Mouse (Mus musculus): ENCODE measurements around the gene B3galt5. TPM values are rescaled to one million over a fixed set of nuclear protein-coding genes. Genes with fewer than 3 reads are reported as not detected.

The B3galt5 gene
- polyA plus RNA-seq, 1 experiment from 2014 or later, result 0.45 TPM

DNA sequence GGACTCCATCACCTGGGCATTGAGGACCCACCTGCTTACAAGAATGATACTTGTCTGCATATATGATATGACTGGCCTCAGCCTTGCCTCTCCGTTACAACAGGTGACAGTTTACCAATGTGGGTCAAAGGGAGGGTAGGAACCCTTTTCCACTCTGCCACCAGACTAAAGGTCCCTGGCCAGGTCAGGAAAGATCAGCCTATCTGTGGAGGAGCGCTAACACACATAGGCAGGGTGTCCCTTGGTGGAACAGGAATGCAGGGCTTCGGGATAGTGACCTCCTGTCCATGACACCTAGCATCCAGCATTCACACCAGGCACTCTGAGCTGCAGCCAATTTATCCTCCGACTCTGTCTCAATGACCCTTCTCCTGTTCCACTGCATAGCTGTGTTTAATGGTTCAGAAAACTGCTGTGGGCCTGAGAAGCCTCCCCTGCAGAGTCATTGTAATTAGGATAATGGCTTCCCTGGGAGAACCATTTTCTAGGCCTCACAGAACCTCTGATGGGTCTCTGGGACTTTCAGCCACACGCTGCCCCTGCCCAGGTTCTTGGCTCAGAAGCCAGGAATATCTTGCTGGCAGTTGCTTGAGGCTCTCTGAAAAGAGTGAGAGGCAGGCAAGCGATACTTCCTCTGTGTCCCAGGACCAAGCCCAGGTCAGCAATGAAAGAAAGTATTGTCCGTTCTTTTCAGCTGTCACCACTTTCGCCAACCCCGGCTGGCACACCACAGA, 43.1 kb downstream of the B3galt5 start:
- no peak overlapping the region for H3K4me2 ChIP-seq (ENCODE audit: low read depth, low read length)
- 40% methylated on average over 9 of the region's 9 CpGs for WGBS
- H3K9ac ChIP-seq (ENCODE audit: low read depth, low read length), result no peak overlapping the region
- H3K36me3 ChIP-seq (ENCODE audit: control insufficient read depth, insufficient read depth, low read length), result no peaks in the 10 kb centered on the region
- DNase-seq (ENCODE audit: low spot score) (peak; percentile 7), ATAC-seq (ENCODE audit: low read depth) (no peak)
- H3K4me3 ChIP-seq (ENCODE audit: low read depth, low read length), result no peak overlapping the region
- no peaks in the 10 kb centered on the region for H3K9me3 ChIP-seq (ENCODE audit: control insufficient read depth, low read length)
- H3K4me1 ChIP-seq (ENCODE audit: control insufficient read depth, insufficient read depth, low read length), result no peaks in the 10 kb centered on the region
- H3K27me3 ChIP-seq (replicated peaks; ENCODE audit: control insufficient read depth, insufficient read depth, low read length), result peaks cover 23% of the 10 kb centered on the region
- no peak overlapping the region for H3K27ac ChIP-seq (replicated peaks; ENCODE audit: low read depth, low read length)

DNA sequence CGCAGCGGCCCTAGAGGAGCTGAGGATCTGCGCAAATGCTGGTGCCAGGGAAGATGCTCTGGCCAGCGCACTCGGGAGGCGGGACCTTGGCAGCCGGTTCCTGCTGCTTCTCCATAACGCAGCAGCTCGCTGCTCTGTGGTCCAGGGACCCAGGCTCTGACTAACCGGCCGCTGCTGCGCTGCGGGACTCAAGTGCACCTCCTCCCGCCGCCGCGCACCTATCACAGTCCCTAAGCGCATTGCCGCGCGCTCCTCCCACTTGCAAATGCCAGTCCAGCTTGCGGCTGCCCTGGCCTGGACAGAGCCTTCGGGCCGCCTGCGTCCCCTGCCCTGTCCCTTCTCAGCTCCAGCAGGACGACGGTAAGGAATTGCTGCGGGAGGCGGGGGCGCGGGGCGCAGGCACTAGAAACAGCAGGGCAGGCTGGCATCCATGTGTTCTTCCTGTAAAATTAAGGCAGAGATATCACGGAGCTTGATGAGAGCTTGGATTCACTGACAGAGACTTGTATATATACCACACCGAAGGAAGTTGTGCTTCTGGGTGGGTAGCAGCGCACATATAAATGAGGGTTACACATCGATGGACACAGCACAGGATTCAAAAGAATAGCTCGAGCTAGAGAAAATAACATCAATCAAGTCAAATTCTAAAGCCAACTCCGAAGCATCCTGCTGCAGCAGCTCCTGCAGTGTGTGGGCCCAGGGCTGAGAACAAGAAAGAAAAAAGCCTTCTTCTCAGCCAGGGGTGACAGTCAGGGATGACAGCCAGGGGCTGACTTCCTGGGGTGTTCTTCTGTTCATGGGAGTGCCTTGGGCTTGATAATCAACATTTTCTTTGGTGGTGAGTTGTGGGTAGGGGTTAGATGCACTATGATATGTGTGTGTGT, 45.4 kb downstream of the B3galt5 start:
- Histone ChIP-seq H3K4me2 (ENCODE audit: low read depth, low read length) (peak overlapping the region; percentile 86), H3K4me1 (ENCODE audit: control insufficient read depth, insufficient read depth, low read length) (no peaks in the 10 kb centered on the region), H3K27me3 (replicated peaks; ENCODE audit: control insufficient read depth, insufficient read depth, low read length) (peaks cover 23% of the 10 kb centered on the region), H3K4me3 (ENCODE audit: low read depth, low read length) (peak overlapping the region; percentile 43), H3K27ac (replicated peaks; ENCODE audit: low read depth, low read length) (no peak overlapping the region), H3K36me3 (ENCODE audit: control insufficient read depth, insufficient read depth, low read length) (no peaks in the 10 kb centered on the region), H3K9me3 (ENCODE audit: control insufficient read depth, low read length) (no peaks in the 10 kb centered on the region), H3K9ac (ENCODE audit: low read depth, low read length) (peak overlapping the region; percentile 54)
- DNase-seq (ENCODE audit: low spot score), result peak; percentile 56
- 2% methylated on average over 24 of the region's 38 CpGs for WGBS
- peak; percentile 70; the same call in 1 of the 2 replicates for ATAC-seq (ENCODE audit: low read depth)

DNA sequence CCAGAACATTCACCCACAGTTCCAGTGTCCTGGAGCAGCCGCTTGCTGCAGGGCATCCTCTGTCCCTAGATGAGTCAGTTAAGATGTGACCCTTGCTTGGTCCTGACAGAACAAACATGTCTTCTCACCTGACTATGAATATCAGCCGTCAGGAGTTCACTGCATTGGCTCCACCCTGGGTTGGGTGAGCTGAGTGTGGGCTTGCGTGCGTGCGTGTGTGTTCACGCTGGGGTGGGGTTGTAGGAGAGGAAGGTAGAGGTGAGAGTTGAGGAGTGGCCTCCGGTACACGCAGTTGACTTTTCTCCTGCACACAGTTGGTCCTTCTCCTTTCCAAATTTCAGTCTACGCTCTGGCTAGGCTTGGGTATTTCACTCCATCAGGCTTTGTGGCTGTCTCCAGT, 47.0 kb downstream of the B3galt5 start:
- Histone ChIP-seq H3K9ac (ENCODE audit: low read depth, low read length) (no peak overlapping the region), H3K9me3 (ENCODE audit: control insufficient read depth, low read length) (no peaks in the 10 kb centered on the region), H3K4me3 (ENCODE audit: low read depth, low read length) (no peak overlapping the region), H3K27me3 (replicated peaks; ENCODE audit: control insufficient read depth, insufficient read depth, low read length) (peaks cover 23% of the 10 kb centered on the region), H3K27ac (replicated peaks; ENCODE audit: low read depth, low read length) (no peak overlapping the region), H3K4me1 (ENCODE audit: control insufficient read depth, insufficient read depth, low read length) (no peaks in the 10 kb centered on the region), H3K36me3 (ENCODE audit: control insufficient read depth, insufficient read depth, low read length) (no peaks in the 10 kb centered on the region), H3K4me2 (ENCODE audit: low read depth, low read length) (no peak overlapping the region)
- WGBS, result 95% methylated on average over 9 of the region's 9 CpGs
- no peak for ATAC-seq (ENCODE audit: low read depth)
- no peak for DNase-seq (ENCODE audit: low spot score)

DNA sequence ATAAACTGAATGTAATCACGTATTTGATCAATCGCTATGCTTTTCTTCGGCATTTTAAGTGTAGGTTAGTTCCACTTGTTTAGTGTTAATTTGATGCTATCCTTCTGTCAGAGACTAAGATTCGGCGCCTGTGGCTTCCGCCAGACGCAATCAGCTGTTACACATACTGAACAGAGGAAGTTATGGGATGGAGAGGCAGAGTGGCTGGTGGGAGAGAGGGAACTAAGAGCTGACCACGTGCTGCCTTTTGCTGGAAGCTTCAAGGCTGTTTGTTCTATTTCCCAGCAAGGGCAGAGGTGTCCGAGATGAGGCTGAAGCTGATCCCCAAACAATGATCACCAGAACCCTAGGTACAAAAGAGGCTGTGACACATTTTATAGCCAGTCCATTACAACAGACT, 56.3 kb downstream of the B3galt5 start:
- Histone ChIP-seq H3K36me3 (ENCODE audit: control insufficient read depth, insufficient read depth, low read length) (no peaks in the 10 kb centered on the region), H3K9me3 (ENCODE audit: control insufficient read depth, low read length) (no peaks in the 10 kb centered on the region), H3K9ac (ENCODE audit: low read depth, low read length) (no peak overlapping the region), H3K27me3 (replicated peaks; ENCODE audit: control insufficient read depth, insufficient read depth, low read length) (no peaks in the 10 kb centered on the region), H3K4me2 (ENCODE audit: low read depth, low read length) (no peak overlapping the region), H3K27ac (replicated peaks; ENCODE audit: low read depth, low read length) (no peak overlapping the region), H3K4me3 (ENCODE audit: low read depth, low read length) (no peak overlapping the region), H3K4me1 (ENCODE audit: control insufficient read depth, insufficient read depth, low read length) (no peaks in the 10 kb centered on the region)
- DNase-seq (ENCODE audit: low spot score), result no peak
- no peak for ATAC-seq (ENCODE audit: low read depth)
- WGBS, result 69% methylated on average over 9 of the region's 9 CpGs

DNA sequence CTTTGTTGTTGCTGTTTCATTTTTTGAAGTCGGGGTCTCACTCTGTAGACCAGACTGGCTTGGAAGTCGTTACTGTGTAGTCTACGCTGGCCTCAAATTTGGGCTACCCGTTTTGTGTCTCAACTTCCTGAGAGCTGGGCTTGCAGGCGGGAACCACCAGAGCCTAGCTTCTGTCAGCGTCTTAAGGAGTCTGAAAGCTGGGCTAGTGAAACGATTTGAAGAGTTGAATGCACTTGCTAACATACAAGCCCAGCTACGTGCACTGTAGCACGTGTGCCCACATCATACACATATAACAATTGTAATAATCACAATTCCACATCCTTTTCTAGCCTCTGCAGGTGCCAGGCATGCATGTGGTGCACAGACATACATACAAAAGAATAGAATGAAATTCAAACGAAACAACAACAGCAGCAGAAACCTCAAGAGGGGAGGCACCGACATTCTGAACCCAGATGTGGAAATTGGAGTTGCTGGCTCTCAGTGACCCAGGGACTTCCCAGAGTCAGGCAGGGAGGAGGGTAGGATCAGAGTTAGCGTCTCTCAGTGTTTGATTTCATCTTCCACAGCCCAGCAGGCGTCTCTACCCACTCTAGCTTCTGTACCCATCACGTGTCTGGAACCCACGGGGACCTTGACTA, 57.1 kb downstream of the B3galt5 start:
- ATAC-seq (ENCODE audit: low read depth), result no peak
- DNase-seq (ENCODE audit: low spot score), result no peak
- H3K27me3 ChIP-seq (replicated peaks; ENCODE audit: control insufficient read depth, insufficient read depth, low read length), result no peaks in the 10 kb centered on the region
- no peak overlapping the region for H3K4me2 ChIP-seq (ENCODE audit: low read depth, low read length)
- no peaks in the 10 kb centered on the region for H3K4me1 ChIP-seq (ENCODE audit: control insufficient read depth, insufficient read depth, low read length)
- H3K4me3 ChIP-seq (ENCODE audit: low read depth, low read length), result no peak overlapping the region
- H3K9me3 ChIP-seq (ENCODE audit: control insufficient read depth, low read length), result no peaks in the 10 kb centered on the region
- no peak overlapping the region for H3K9ac ChIP-seq (ENCODE audit: low read depth, low read length)
- no peaks in the 10 kb centered on the region for H3K36me3 ChIP-seq (ENCODE audit: control insufficient read depth, insufficient read depth, low read length)
- WGBS, result 42% methylated on average over 15 of the region's 15 CpGs
- no peak overlapping the region for H3K27ac ChIP-seq (replicated peaks; ENCODE audit: low read depth, low read length)

DNA sequence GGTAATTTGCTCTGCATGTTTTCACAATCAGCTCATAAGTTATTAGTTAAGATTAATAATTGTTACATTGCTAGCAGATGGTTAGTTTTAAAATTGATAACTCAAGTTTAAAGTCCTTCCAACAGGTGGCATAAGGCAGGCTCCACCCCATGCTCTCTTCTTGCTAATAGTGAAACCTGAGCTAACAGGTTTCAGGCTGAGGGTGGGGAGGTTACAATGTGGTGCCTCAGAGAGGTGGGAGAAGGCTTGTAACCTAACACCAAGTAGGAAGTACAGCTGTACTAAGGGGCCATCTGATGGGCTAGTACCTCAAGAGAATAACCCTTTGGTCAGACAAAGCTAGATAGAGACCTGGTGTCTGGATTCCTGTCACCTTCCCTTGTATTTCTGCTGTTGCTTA, 62.5 kb downstream of the B3galt5 start:
- no peak overlapping the region for H3K4me3 ChIP-seq (ENCODE audit: low read depth, low read length)
- DNase-seq (ENCODE audit: low spot score), result no peak
- no peak overlapping the region for H3K27ac ChIP-seq (replicated peaks; ENCODE audit: low read depth, low read length)
- H3K9ac ChIP-seq (ENCODE audit: low read depth, low read length), result no peak overlapping the region
- ATAC-seq (ENCODE audit: low read depth), result peak; percentile 57; the same call in 1 of the 2 replicates
- H3K4me1 ChIP-seq (ENCODE audit: control insufficient read depth, insufficient read depth, low read length), result no peaks in the 10 kb centered on the region
- H3K36me3 ChIP-seq (ENCODE audit: control insufficient read depth, insufficient read depth, low read length), result no peaks in the 10 kb centered on the region
- no peak overlapping the region for H3K4me2 ChIP-seq (ENCODE audit: low read depth, low read length)
- no peaks in the 10 kb centered on the region for H3K27me3 ChIP-seq (replicated peaks; ENCODE audit: control insufficient read depth, insufficient read depth, low read length)
- no peaks in the 10 kb centered on the region for H3K9me3 ChIP-seq (ENCODE audit: control insufficient read depth, low read length)

DNA sequence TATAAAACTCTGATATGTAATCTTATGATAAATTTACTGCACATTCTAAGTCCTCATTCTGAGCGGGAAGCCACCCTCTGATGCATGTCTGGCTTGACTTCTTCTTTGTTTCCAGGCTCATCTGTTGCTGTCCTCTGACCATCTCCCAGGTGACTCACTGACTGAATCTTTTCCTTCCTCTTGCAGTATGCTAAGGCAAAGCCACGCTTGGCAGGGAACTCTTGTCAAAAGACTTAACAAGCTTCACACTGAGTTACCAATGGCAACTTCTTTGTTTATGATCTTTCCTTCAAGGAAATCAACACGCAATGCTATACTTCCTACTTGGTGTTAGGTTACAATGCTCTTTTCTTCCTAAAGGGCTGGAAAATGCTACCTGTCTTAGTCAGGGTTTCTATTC, 63.0 kb downstream of the B3galt5 start:
- Histone ChIP-seq H3K27me3 (replicated peaks; ENCODE audit: control insufficient read depth, insufficient read depth, low read length) (no peaks in the 10 kb centered on the region), H3K9ac (ENCODE audit: low read depth, low read length) (no peak overlapping the region), H3K27ac (replicated peaks; ENCODE audit: low read depth, low read length) (no peak overlapping the region), H3K4me3 (ENCODE audit: low read depth, low read length) (no peak overlapping the region), H3K4me2 (ENCODE audit: low read depth, low read length) (no peak overlapping the region), H3K4me1 (ENCODE audit: control insufficient read depth, insufficient read depth, low read length) (no peaks in the 10 kb centered on the region), H3K36me3 (ENCODE audit: control insufficient read depth, insufficient read depth, low read length) (no peaks in the 10 kb centered on the region), H3K9me3 (ENCODE audit: control insufficient read depth, low read length) (no peaks in the 10 kb centered on the region)
- ATAC-seq (ENCODE audit: low read depth), result no peak
- peak; percentile 36 for DNase-seq (ENCODE audit: low spot score)
- WGBS, result 61% methylated on average over 3 of the region's 3 CpGs

DNA sequence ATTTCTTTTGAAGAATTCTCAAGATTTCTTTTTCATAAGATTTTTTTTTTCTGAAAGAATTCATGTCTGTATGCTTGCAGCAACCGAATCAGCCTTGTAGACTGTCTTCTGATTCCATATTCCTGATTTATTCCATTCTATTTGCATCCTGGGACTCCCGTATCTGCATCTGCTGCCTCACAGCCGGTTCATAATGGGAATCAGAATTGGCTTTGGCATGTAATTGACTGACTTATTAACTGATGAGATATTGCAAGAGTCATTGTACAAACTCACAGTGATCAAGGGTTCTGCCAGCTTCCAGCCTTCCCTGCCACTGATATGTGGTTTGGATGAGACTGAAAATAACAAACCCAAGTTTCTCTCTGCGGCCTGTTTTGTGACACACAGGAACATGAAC, 67.8 kb downstream of the B3galt5 start:
- no peak overlapping the region for H3K4me3 ChIP-seq (ENCODE audit: low read depth, low read length)
- DNase-seq (ENCODE audit: low spot score) (no peak), ATAC-seq (ENCODE audit: low read depth) (no peak)
- no peaks in the 10 kb centered on the region for H3K36me3 ChIP-seq (ENCODE audit: control insufficient read depth, insufficient read depth, low read length)
- no peaks in the 10 kb centered on the region for H3K4me1 ChIP-seq (ENCODE audit: control insufficient read depth, insufficient read depth, low read length)
- H3K9ac ChIP-seq (ENCODE audit: low read depth, low read length), result no peak overlapping the region
- no peaks in the 10 kb centered on the region for H3K27me3 ChIP-seq (replicated peaks; ENCODE audit: control insufficient read depth, insufficient read depth, low read length)
- 79% methylated on average over 4 of the region's 4 CpGs for WGBS
- no peak overlapping the region for H3K4me2 ChIP-seq (ENCODE audit: low read depth, low read length)
- no peaks in the 10 kb centered on the region for H3K9me3 ChIP-seq (ENCODE audit: control insufficient read depth, low read length)
- H3K27ac ChIP-seq (replicated peaks; ENCODE audit: low read depth, low read length), result no peak overlapping the region

Data from embryonic facial prominence, embryonic 14.5 days (tissue).